Mouse (Mus musculus) embryo, embryonic 11 days (tissue): ENCODE results near the gene Speg.

Experiments
- DNase-seq: peaks from one replicate; pipeline ENCODE4 v3.0.0-alpha.2; 2015

The Speg gene

DNA sequence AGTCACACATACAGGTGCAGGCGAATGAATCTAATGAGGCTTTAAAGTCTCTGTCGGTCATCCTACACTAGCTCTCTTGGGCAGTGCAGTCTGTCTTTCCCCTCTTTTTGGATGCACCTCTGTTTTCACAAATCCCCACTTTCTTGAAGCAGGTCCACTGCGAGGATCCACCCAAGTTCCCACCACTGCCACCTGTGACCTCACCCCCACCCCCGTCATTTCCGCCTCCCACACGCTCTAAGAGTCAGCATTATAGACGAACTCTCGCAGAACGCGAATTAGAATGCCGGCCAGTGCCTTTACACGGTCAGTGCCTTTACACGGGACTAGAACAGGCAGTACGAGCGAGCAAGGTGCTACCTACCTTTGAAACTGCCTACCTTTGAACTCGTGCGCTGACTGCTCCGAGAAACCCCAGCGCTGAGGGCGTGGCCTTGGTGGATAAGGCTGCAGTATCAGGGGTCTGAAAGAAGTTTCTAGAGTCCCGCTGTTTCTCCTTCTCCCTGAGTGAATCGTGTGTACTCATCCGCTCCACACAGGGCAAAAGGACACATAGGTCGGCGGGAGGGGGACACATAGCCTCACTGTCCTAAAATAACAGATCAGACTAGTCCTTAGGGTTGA is 5.6 kb upstream of the Speg start:
- no peak for DNase-seq

DNA sequence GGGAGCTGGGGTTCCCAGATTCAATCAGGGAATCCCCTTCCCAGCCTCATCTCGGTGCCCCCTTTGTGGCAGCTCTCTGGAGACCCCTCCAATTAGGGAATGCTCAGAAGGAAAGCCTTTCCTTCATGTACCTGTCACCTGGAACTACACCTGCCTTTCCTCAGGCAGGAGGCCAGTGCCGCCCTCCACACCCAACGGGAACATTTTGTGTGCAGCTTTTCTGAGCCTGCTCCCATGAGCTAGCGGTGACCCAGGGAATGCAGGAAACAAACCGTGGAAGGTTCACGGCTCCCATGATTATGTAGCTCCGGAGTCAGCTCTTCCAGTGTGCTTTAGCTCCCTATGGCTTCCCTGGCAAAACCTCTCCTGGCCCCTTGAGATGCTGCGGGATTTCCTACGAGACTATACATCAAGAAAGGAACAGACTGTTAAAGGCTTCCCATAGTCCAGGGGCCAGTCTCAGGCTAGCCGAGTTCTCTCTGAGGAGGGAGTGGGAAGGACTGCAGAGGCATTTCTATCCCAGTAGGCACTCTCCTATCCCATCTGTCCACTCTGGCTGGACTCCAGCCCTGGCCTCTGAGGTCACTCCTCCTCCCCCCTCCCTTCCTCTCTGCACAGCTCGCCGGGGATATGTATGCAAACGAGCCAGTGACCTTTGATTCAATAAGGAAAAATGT is 5.0 kb upstream of the Speg start:
- DNase-seq, result peak; percentile 41

DNA sequence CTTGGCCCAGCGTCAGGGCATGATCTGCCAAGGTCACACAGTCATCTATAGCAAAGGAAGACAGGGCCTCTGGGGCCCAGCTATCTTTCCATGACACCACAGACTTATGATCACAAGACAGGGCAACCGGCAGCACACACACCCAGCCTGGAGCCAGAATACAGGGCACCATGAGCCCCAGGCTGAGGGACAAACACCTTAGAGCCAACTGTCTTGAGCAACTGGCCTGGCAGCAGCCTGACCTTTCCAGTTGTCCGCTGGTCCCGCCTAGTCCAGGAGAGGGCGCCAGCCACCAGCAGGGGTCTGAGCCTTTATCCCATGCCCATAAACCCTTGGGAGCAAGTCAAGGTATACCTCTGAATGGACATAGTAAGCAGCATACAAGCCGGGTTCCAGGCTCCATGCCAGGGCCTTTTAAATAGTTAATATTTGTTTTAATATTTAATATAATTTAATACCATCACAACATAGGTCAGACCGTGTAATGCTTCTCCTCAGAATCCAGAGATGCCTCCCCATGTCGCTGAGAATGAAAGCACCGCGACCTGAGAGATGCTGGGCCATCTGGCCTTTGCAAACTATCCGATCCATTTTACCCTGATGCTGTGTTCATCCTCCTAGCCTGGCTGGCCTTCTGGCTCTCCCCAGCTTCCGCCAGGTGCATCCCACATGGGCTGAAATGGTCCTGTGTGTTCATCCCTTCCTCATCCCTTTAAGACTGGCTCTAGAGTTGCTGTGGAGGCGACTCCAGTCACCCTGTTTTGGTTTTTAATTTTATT is 3.6 kb upstream of the Speg start:
- DNase-seq, result peak; percentile 63

DNA sequence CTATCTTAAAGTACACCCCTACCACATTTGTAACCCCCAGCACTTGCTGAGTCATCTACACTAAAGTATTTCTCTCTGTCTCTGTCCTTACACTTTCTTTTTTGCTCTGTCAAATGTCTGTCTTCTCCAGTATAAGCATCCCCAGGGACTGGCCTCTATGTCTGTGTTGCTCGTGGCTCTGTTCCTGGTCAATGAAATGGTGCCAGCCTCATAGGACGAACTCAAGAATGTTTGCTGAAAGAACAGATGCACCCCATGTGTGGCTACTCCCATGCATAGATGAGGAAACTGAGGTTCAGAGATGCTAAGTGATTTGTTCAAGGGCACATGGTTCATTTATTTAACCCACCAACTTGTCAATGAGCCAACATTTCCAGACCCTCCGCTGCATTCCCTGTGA is 2.6 kb upstream of the Speg start:
- no peak for DNase-seq

DNA sequence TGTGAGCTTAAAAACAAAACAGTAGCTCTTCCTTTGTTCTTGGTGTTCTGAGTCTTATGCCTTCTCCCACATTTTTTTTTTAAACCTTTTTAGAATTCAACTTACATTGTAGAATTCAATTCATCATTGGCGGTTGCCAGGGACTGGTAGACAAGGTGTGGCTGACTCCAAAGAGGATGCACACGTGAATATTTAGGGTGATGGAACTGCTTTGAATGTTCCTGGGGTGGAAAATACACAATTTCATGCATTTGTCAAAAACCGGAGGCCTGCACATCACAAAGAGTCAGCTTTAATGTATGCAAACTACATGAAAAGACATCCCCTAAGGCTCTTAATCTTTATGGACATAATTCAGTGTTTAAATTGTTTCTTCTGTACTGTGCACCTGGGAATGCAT is 1.8 kb upstream of the Speg start:
- DNase-seq, result no peak

DNA sequence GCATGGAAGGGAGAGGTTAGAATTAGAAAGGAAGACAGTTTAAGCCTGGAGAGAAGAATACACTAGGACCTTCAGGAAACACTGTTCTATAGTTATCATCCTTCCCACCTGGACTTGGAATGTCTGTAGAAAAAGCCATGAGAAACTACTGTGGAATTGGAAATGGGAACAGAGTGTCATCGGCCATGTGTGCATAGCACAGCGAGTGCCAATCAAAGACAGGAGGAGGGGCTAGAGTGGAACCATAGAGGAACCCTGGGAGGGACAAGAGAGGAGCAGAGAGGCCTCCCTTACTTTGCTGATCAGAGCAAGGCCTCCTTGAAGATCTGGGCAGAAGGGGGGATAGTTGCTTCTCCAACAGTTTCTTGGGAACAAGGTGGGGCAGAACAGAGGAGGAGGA is 4.1 kb downstream of the Speg start:
- DNase-seq, result no peak

DNA sequence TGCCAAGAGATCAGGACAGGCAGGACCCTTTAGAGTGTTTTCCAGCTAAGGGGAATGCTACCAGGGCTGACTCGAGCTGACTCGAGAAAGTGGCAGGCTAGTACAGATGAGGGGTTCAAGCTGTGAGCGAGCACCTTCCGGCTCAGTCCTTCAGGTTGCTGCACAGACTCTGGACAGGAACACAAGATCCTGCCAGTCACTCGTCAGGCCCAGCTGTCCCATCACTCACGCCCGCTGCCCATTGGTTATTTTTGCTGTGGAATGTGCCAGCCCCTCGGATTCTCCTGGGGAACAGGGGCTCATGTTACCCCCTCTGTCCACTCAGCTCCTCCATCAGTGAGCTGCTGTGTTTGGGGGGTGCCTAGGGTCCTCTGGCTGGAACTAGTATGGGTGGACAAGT is 4.8 kb downstream of the Speg start:
- no peak for DNase-seq

DNA sequence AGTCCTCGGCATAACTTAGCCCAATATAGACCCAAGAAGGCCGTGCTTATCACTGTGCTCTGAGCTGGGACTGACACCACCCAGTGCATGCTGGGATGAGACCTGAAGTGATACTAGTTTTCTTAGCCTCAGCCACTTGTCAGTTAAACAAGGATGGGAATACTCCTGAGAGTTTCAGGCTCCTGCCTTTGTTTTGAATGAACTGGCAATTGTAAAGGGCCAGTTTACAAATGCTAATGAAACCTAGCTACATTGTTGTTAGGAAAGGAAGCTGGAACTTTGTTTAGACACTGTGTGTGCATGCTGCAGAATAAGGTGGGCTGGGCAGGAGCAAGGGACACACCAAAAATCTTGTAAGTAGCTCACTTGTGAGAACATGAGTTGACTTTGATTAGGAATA is 5.9 kb downstream of the Speg start:
- no peak for DNase-seq

DNA sequence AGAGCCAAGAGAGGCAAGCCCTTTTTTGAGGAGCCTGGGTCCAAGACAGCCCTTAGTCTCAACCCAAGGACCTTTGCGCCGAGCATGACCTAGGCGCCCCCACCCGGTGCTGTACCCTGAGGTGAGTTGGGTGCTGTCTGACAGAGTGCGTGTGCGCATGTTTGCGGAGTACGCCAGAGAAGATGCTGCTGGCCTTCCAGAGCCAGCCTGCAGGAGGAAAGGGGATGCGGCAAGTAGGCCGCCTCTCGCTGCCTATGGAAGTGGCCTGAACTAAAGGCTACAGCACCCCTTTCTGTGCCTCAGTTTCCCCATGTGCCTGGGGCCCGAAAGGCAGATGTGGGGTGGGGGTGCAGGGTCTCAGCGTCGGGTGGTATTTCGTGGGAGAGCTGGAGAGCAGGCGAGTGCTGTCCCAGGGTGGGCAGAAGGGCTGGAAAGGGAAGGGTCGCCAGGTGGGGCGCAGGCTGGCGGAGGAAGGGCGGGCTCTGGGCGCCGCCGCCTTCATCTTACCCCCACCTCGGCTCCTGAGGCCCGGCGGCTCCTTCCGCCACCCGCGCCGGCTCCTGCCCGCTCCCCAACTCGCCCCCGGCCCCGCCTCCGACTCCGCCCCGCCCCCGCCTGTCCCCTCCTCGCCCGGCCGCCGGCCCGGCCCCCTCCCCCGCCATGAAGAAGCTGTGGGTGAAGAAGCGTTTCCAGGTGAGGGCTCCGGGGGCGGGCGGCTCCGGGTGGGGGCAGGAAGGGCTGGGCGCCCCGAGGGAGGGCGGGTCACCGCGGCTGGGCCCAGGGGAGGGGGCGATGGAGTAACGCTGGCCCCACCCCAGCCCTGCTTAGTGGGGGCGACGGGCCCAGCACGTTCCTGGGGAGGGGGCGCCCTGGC is 6.6 kb downstream of the Speg start:
- peak; percentile 79 for DNase-seq

DNA sequence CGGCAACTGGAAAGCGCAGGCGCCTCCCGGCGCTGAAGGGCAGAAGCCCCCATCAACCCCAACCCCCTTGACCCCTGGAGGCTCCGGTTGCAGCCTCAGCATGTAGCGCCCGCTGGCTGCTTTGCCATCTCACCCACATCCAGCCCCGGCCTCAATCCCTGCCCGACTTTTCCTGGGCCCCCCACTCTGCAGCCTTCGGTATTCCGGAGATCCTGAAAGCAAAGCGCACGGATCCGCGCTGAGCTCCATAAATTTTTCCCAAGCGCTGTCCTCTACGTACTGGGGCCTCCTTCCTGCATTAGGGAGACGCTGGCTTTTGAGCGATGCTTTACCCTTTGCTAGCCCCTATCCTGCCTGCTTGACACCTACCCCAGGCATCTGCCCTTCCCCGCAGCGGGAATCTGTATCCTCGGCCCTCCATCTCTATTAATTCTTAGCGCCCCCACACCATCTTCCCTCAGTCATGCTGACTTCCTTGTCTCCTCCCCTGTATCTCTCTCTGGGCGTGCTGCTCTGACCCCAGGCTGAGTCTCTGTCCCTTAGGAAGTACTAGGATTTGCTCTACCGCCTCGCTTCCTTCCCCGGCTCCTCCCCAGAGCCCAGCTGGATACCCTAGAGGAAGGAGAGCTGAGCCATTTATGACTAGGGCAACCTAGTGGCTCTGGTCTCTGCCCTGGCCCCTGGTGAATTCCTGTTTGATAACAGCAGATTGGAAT is 7.4 kb downstream of the Speg start:
- peak; percentile 65 for DNase-seq

DNA sequence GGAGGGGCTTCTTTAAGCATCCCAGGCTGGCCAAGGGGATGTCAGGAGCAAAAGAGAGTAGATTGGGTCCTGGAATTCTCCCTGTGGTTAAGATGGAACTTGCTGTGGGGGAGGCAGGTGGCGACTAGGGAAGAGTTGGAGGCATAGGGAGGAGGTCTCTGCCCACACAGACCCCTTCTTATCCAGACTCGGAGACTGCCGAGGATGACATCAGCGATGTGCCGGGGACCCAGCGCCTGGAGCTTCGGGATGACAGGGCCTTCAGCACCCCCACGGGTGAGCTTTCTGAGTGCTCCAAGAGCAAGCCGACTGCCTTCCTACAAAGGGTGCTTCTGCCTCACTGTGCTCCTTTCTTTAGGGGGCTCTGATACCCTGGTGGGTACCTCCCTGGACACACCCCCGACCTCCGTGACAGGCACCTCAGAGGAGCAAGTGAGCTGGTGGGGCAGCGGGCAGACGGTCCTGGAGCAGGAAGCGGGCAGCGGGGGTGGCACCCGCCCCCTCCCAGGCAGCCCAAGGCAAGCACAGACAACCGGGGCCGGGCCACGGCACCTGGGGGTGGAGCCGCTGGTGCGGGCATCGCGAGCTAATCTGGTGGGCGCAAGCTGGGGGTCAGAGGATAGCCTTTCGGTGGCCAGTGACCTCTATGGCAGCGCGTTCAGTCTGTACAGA is 9.5 kb downstream of the Speg start:
- DNase-seq, result no peak

DNA sequence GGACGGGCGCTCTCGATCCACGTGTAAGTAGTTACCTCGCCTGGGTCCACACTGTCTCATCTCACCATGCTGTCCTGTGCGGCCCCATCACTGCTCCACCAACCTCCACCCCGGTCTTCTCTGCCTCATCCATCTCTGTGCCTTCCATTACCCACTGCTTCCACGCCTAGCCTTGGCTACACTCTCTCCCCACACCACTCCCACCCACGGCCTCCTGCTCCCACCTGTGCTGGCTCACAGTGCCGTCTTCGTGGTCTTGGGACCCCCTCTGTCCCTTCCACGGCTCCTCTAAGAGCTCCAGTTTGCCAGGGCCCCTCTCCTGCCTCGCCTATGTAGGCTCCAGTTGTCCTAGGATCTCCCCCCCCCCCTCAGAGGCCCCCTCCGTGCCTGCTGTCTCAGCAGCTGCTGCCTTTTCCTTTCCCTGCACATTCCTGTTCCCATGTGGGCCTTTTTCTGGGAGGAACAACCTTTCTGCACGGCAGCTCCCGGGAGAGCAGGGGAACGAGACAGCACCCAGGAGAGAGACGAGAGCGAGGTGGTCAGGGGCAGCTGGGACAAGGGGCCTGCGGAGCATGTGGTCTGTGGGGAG is 10.1 kb downstream of the Speg start:
- no peak for DNase-seq

DNA sequence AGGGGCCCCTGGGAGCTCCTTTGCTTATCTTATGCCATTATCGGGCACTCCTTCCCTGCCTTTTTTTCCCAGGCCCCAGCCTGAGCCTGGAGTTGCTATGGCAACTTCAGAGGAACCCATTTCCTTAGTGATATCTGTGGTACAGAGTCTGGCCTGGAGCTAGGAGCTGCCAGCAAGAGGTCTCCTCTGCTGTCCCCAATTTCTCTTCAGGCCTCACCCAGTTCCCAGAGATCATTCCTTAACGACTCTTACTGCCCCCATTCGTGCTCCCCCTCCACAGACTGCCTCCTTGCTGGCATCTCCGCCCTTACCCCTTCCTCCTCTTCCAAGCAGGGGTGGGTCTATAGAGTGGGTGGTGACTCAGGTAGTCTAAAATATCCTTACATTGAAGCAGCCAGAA is 11.1 kb downstream of the Speg start:
- DNase-seq, result no peak

DNA sequence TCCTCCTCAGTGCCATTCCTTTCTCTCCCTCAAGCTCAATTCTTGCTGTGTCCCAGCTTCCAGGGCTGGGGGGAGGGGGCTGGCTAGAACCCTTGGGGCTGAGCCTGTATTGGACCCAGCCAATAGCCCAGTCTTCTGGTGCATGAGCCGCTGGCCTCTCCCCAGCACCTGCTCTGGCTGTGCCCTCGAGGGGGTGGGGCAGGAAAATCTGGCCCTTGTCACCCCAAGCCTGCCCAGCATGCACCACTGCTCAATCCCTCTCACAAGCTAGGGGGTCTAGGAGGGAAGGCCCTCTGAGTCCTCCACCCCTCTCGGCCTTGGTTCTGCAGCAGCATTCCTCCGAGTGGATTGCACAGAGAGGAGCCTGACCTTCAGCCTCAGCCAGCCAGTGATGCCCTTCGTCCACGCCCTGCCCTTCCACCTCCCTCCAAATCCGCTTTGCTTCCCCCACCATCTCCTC is 12.4 kb downstream of the Speg start:
- no peak for DNase-seq

DNA sequence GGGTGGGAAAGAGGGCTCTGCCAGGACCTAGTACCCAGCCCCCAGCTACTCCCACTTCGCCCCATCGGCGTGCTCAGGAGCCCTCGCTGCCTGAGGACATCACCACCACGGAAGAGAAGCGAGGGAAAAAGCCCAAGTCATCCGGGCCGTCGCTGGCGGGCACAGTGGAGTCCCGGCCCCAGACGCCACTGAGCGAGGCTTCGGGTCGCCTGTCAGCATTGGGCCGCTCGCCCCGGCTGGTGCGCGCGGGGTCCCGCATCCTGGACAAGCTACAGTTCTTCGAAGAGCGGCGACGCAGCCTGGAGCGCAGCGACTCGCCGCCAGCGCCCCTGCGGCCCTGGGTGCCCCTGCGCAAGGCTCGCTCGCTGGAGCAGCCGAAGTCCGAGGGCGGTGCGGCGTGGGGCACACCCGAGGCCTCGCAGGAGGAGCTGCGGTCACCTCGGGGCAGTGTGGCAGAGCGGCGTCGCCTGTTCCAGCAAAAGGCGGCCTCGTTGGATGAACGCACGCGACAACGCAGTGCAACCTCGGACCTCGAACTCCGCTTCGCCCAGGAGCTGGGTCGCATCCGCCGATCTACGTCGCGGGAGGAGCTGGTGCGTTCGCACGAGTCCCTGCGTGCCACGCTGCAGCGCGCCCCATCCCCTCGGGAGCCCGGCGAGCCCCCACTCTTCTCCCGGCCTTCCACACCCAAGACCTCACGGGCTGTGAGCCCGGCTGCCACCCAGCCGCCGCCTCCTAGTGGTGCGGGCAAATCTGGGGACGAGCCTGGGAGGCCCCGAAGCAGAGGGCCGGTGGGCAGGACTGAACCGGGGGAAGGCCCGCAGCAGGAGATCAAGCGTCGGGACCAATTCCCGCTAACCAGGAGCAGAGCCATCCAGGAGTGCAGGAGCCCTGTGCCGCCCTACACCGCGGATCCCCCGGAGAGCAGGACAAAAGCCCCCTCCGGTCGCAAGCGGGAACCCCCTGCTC is 13.1 kb downstream of the Speg start:
- DNase-seq, result peak; percentile 62

DNA sequence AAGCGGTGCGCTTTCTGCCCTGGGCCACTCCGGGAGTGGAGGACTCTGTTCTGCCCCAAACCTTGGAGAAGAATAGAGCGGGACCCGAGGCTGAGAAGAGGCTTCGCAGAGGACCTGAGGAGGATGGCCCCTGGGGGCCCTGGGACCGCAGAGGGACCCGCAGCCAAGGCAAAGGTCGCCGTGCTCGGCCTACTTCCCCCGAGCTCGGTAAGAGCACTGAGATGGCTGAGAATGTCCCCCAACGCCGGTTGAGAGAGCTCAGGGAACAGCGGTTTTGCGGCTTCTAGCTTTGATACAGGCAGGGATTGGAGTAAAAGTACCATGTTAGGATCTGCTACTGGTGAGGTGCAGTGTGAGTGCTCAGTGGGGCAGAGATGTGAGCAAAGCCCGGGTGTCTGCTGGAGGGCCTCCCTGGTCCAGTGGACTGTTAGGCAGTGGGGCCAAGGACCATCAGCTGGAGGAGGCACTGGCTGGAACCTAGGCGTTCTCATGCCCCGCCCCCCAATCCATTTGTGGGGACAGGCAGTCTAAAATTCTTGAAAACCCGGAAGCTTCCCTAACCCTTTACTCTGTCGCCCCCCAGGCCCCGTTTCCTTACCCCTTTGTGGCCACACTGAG is 13.9 kb downstream of the Speg start:
- DNase-seq, result no peak

DNA sequence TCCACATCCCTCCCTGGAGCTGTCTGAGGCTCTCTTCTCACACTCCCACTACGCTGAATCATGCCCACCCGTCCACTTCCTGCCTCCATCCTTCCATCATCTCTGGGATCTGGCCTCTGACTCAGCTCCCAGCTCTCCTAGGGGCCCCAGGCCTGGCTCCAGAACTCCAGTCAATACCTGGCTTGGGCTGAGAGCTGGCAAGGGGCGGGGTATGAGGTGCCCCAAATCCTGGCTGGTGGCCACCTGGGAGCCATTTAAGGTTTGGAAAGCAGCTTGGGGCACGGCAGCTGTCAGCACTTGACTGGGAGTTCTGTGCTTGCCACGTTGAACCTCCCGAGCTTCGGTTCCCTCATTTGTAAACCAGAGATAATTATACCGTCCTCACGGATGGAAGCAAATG is 18.0 kb downstream of the Speg start:
- DNase-seq, result no peak

DNA sequence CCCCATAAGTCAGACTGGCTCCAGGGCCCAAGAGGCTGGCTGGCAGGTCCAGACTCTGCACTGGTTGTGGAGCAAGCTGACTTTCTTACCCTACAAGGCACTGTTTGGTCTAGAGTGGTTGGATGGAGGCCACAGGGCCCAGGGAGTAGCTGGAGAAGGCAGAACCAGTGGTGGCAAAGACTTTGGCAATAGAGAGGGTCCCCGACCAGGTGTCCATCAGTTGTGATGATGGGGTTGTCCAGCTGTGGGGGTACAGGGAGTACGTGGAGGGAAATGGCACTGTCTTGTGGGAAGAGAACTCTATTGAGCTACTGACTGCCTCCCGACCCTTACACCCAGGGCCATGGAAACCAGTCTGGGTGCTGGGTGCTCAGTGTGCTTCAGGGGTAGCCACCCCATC is 18.7 kb downstream of the Speg start:
- no peak for DNase-seq

DNA sequence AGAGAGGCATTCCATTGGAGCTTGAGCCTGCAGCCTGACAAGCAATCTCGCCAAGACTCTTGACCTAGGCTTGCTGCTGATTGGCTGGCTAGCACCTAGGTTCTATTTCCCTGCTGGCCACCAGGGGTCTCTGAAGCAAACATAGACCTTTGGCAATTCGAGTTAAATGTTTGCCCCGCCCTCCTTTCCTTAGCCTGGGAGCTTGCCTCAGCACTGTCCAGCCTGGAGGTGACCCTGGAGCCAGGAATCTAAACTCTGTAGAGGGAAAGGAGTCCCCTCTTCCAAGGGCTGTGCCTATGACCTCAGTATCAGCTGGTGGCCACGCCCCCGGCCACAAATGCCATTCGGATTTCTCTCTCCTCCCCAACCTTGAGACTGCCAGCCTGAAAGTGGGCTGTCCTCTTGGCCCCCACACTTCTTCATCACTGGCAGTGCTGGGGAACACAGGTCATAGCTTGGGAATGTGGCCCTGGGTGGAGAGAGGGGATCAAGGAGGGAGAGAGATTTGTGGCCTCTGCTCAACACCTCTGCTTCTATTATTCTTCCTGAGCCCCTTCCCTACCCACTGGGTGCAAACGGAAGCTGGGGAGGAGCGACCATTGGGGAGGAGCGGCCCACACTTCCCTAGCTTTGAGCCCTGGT is 23.8 kb downstream of the Speg start:
- DNase-seq, result peak; percentile 92
